Mouse (Mus musculus) inflammation-experienced regulatory T-cells, adult 6 months (primary cell): ENCODE data around the gene Rnf138rt1. TPM values are rescaled to one million over a fixed set of nuclear protein-coding genes. Genes with fewer than 3 reads are reported as not detected.
A peak's percentile ranks its signal among the peaks of the same experiment; 100 is the strongest.

Experiments used
- ATAC-seq: one replicate; pipeline ENCODE4 v1.8.0; 2017
- polyA plus RNA-seq, 3 experiments: library from polyadenylated mRNA; unstranded; fragments of 100-300 nt; shearing (Covaris generic); gene quantifications; one replicate each; pipeline ENCODE4 v1.2.1; 2017

The Rnf138rt1 gene
- polyA plus RNA-seq: not detected

DNA sequence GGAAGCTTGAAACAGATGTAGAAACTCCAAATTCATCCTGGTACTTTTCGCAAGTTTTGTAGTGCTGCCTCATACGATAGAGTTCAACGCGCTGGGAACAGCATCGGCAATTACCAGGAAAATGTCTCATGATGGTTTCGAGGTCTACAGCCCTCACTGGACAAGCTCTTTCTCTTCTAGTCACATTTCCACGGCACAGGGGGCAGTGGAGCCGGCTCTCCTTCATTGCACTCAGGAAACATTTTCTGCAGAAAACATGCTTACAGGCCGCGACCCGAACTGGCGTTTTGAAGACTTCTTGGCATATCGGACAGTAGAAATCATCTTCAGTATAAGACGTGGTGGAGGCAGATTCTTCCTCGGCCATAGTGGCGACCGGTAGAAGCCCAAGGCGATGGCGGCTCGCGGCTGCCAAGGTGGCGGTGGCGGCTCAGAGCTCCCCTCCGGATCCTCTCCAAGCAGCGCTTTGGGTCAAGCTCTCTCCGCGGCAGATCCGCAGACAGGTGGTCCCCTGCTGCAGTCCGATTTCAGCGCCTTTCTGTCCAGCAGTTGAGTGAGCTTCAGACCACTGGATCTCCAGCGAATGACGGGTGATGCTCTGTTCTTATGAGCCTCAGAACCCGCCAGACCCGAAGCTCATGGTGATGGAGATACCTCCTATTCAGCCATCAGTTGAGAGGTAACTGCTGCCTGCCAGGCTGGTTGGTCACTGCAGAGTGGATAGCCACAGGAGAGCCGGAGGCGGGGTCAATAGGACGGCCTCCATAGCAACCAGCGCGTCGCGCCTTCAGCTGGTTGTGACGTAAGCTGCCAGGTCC is at the start of gene Rnf138rt1:
TSS of gene Rnf138rt1 (minus strand) at position 713 of the 818 bp plus-strand sequence.
- ATAC-seq: no peak

DNA sequence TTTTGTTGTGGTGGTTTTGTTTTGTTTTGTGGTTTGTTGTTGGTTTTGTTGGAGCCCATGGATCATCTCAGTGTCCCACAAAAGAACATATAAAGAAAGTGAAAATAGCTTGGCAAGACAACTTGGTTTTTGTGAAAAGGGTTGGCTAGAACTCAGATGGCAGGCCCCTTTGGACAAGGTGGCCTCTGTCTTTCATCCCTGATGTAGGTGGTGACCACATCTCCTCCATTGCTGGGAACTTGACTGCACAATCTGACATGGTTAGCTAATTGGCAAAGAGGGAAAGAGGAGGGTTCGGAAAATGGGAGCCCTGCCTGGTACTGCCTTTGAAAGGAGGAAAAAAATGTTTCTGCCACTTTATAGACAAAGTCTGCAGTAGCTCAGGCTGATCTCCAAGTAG is 46.1 kb upstream of the Rnf138rt1 start:
- ATAC-seq: no peak

DNA sequence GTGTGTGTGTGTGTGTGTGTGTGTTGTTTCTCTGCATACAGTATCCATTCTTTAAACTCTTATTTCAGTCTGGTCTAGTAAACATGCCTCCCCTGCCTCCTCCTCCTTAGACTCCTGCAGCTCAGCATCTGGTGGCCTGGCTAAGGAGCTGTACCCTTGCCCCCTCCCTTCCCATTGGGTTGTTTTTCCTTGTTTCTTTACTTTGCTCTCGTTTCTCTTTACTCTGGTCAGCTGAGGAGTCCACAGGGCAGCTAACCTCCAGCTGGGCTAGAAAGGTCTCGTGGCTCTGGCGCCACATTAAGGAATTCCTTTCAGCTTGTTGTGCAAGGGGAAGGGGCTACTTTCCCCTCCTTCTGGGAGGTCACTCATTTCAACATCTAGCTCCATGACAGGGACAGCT is 5.2 kb upstream of the Rnf138rt1 start:
- ATAC-seq: no peak

DNA sequence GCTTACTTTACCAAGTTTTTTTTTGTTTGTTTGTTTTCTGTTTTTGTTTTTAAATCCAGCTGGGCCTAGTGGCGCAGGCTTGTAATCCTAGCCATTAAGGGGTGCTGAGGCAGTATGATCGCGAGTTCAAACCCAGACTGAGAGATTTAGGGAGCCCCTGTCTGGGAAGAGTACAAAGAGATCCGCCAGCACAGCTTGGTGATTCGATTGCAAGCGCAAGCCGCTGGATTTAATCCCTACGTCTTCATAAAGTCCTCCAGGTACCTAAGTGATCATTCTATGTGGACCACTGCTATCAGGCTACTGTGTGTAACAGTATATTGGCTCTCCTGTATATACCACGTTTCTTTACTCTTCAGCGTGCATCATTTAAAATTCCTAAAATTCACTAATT is 303 bp upstream of the Rnf138rt1 start:
- no peak for ATAC-seq

DNA sequence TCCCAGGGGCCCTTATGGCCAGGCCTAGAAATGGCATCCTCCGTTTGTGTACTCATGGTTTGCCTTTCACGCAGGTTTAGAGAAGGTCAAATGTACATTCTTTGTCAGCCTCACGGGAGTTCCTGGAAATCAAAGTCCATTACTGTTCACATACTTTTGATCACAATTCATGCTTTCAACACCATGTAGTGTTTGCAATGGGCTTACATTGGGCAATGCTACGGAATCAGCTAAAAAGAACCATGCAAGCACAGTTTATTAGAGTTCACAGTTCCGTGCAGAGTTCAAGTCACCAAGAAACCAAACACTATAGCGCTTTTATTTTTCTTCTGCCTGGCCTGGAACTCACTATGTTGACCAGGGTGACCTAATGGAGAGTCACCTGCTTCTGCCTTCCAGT is 15.1 kb downstream of the Rnf138rt1 start:
- ATAC-seq: no peak

DNA sequence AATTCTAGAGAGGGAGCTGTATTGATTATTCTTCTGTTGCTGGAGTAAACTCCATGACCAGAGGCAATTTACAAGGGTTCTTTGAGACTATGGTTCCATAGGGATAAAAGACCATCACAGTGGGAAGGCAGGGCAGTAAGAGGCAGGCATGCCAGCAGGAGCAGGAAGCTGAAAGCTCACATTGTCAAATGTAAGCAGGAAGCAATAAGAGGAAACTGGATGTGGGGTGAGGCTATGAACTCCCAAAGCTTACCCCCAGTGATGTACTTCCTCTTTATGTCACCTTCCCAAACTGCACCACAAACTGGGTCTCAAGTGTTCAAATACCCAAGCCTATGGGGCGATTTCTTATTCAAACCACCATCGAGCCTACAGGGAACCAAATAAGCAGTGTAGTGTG is 17.2 kb downstream of the Rnf138rt1 start:
- ATAC-seq: no peak

DNA sequence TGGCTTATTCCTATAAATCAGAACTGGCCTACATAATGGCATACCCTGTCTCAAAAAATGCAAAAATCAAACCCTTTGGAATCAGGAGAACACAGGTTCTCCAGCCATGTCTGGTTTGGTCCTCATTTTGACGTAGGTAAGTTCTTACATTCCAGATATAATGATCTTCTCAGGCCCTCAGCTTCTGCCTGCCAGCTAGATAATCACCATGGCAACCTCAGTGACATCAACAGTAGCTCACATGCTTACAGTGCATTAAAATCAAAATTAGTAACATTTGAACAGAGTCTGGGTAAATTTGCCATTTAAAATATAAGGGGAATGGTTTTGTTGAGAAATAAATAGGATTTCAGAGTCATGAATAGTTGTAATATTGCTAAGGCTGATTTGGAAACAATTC is 22.2 kb downstream of the Rnf138rt1 start:
- ATAC-seq: no peak

DNA sequence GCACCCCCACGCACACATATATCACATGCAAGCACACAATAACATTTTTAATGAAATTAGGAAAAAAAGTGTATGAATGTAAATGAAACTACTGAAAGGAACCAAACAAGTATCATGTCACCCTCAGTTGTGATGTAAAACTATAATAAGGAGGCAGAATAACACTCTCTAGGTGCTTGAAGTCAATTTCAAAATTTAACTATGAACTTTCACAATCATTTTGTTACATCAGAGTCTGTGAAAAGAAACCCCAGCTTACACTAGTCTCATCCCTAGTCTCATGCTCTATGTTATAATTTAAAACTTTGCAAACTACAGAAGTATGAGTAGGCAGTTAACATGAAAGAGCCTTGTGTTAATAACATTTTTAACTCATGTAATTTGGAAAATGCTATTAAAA is 27.0 kb downstream of the Rnf138rt1 start:
- ATAC-seq: no peak

DNA sequence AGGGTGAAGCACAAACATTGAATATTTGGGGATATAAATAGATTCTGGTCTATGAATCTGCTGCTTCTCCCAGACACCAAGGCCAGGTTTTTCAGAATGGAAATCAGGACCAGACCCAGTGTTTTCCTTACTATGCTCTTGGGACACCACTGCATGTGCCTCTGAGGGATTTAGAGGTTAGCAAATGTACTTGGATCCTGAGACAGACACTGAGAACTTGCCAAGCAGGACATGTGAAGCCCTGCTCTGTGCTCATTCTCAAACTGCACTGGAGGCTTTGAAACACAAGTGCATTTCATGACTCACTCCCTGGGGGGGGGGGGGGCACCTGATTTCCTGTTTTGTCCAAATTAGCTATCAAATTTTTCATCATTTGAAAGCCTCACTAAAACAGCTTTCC is 37.5 kb downstream of the Rnf138rt1 start:
- peak; percentile 73 for ATAC-seq

DNA sequence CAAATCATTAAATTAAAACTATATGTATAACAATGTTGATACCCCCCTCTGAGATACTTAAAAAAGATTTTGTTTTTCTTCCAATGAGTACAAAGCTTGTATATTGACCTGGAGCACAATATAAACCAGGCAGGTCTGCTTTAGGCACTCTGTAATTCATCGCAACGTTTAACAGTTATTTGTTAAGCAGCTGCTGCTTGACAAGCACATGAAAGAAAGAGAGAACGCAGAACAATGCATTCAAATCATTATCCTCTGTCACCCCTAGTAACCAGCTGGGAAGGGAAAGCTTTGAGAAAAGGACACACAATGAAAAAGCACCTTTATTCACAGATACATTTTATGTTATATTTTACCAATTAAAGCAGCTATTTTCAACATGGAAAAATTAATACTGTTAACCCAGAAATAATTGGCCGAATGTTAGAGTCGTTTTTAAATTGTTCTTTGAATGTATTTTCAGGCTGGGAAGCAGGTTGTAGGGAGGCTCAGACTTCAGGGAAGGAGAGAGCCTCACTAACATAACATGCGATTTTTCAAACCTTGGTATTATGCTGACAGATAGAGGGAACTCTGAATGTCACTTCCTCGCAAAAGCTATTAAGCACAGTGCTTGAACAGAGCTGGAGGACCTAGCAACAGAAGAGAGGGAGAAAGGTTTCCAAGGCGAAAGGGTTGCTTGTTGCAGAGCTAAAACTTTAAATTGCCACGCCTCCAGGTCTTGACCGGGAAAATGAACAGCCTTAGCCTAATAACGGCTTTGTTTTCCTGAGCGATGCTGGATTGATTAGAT is 38.1 kb downstream of the Rnf138rt1 start:
- no peak for ATAC-seq

DNA sequence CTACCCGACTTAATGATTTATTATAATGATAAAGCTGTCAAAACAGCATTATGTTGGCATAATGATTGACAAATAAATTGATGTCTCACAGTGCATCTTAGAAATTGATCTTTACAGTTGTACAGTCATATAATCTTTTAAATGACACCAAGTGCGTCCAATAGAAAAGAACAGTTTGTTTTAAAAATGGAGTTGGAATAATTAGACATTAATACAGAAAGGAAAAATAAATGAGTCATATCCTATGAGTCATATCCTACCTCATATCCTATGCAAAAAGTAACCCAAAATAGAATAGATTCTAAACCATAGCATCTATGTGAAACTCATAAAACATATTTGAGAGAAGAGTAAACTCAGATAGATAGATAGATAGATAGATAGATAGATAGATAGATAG is 40.5 kb downstream of the Rnf138rt1 start:
- ATAC-seq: peak; percentile 85

Other genes with a start within 250 kb of the Rnf138rt1 start
- gene Grpr, start 211.7 kb downstream of the Rnf138rt1 start, polyA plus RNA-seq: not detected
- 10 to 100 TPM; 19.5 to 54.7 (median 22.6) TPM for gene Ap1s2, start 147.7 kb upstream of the Rnf138rt1 start, polyA plus RNA-seq
- gene Zrsr2, start 197.3 kb upstream of the Rnf138rt1 start, polyA plus RNA-seq: 10 to 100 TPM; 39.9 to 51.4 (median 47.4) TPM